Mouse (Mus musculus) kidney, postnatal 0 days (tissue): ENCODE results near the gene Fgf13. TPM values are rescaled to one million over a fixed set of nuclear protein-coding genes. Genes with fewer than 3 reads are reported as not detected.

Source experiments
- ATAC-seq: fragments of 200-750 bp; cut with Nextera tagmentation; replicated peaks from 2 replicates; pipeline ENCODE4 v1.8.0; 2017; ENCODE audit warnings: low read depth, moderate number of reproducible peaks, moderate TSS enrichment, moderate library complexity; ENCODE audit not compliant: low FRiP score
- DNase-seq: peaks from one replicate; pipeline ENCODE4 v3.0.0-alpha.2; 2016; ENCODE audit warnings: low spot score
- H3K27ac ChIP-seq: fragments of 300-500 bp; sonication (generic); 2 replicates; pipeline ENCODE4 v1.5.1; 2014; ENCODE audit warnings: mild to moderate bottlenecking
- H3K27me3 ChIP-seq: fragments of 300-500 bp; sonication (generic); 2 replicates; pipeline ENCODE4 v1.6.1; 2014; ENCODE audit warnings: low read length, mixed read lengths; ENCODE audit not compliant: insufficient read depth
- H3K36me3 ChIP-seq: fragments of 300-500 bp; sonication (generic); 2 replicates; pipeline ENCODE4 v1.6.1; 2014; ENCODE audit warnings: low read length, mixed read lengths; ENCODE audit not compliant: insufficient read depth
- H3K4me1 ChIP-seq: fragments of 300-500 bp; sonication (generic); replicated peaks from 2 replicates; pipeline ENCODE4 v1.6.1; 2014; ENCODE audit warnings: antibody characterized with exemption, low read length, mixed read lengths; ENCODE audit not compliant: insufficient read depth
- H3K4me2 ChIP-seq: fragments of 300-500 bp; sonication (generic); 2 replicates; pipeline ENCODE4 v1.6.1; 2014; ENCODE audit warnings: mild to moderate bottlenecking, low read length, moderate library complexity, mixed read lengths
- H3K4me3 ChIP-seq: fragments of 300-500 bp; sonication (generic); replicated peaks from 2 replicates; pipeline ENCODE4 v1.5.1; 2014; ENCODE audit warnings: low read depth, low read length
- H3K9ac ChIP-seq: fragments of 300-500 bp; sonication (generic); 2 replicates; pipeline ENCODE4 v1.6.1; 2014; ENCODE audit warnings: low read depth, low read length
- H3K9me3 ChIP-seq: fragments of 300-500 bp; sonication (generic); replicated peaks from 2 replicates; pipeline ENCODE4 v1.6.1; 2016; ENCODE audit warnings: low read length, inconsistent platforms, mixed read lengths
- CTCF ChIP-seq: IDR thresholded peaks from 2 replicates; pipeline ENCODE4 v1.5.1; 2016; ENCODE audit warnings: antibody characterized with exemption, low read depth, mild to moderate bottlenecking, moderate library complexity
- WGBS: fragments of 180-500 bp; shearing (Covaris S2); extraction: QIAGEN DNeasy Blood & Tissue Kit; methylation state at CpG from one replicate; pipeline ENCODE4 v1.1.7; 2014; 5-methylcytosine and 5-hydroxymethylcytosine counted together
- polyA plus RNA-seq: library from polyadenylated mRNA; unstranded; fragments of >200 nt; fragmentation: Nextera tagmentation; extraction: Ambion mirVana; gene quantifications from 2 replicates; pipeline ENCODE4 v1.2.1, GENCODE M21; 2015

The Fgf13 gene
- polyA plus RNA-seq, 1 experiment from 2014 or later, result 2.1 TPM

GRCm38 (mm10) chrX:59290916-59291411, 276.9 kb downstream of the Fgf13 start:
- WGBS, result 79% methylated on average over 3 of the region's 3 CpGs
- Histone ChIP-seq H3K4me1 (no peaks in the 10 kb centered on the region), H3K9me3 (no peaks in the 10 kb centered on the region), H3K36me3 (no peaks in the 10 kb centered on the region), H3K9ac (no peak overlapping the region), H3K4me3 (no peak overlapping the region), H3K27ac (no peak overlapping the region), H3K4me2 (no peak overlapping the region), H3K27me3 (no peaks in the 10 kb centered on the region)
- TF ChIP-seq CTCF, result no peak
- ATAC-seq (no peak), DNase-seq (no peak)

DNA sequence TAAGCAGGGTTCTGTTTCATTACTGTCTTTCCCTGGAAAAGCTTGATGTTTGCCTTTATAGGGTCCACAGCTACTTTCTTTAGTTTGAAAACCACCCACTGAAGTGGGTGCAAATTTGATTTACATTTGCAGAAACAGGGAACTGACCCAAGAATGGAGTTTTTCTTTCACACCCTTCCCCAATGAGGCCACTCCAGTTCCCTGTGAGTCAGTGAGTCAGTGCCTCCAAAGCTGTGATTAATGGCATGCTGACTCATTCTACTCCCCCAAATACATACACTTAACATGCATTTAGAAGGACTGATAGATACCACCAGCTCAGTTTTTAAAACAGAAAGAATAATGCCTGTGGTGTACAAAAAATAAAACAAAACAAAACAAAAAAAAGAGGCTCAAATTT, 316.3 kb downstream of the Fgf13 start:
- Histone ChIP-seq H3K4me2 (no peak overlapping the region), H3K27me3 (no peaks in the 10 kb centered on the region), H3K9ac (no peak overlapping the region), H3K4me1 (no peaks in the 10 kb centered on the region), H3K9me3 (no peaks in the 10 kb centered on the region), H3K27ac (no peak overlapping the region), H3K36me3 (no peaks in the 10 kb centered on the region), H3K4me3 (no peak overlapping the region)
- ATAC-seq (no peak), DNase-seq (no peak)
- TF ChIP-seq CTCF, result no peak

- no peaks in the 10 kb centered on the region for H3K27me3 ChIP-seq
- 76% methylated on average over 3 of the region's 3 CpGs for WGBS
- H3K36me3 ChIP-seq, result no peaks in the 10 kb centered on the region
- no peak overlapping the region for H3K9ac ChIP-seq
- no peak for ATAC-seq
- H3K4me1 ChIP-seq, result no peaks in the 10 kb centered on the region
- H3K4me2 ChIP-seq, result no peak overlapping the region
- TF ChIP-seq CTCF, result no peak
- H3K27ac ChIP-seq, result no peak overlapping the region
- no peak for DNase-seq
- H3K4me3 ChIP-seq, result no peak overlapping the region
- no peaks in the 10 kb centered on the region for H3K9me3 ChIP-seq
Measured at GRCm38 (mm10) chrX:59243752-59244151, 324.1 kb downstream of the Fgf13 start.

GRCm38 (mm10) chrX:59243176-59243575, 324.7 kb downstream of the Fgf13 start:
- no peak overlapping the region for H3K4me2 ChIP-seq
- no peaks in the 10 kb centered on the region for H3K27me3 ChIP-seq
- TF ChIP-seq CTCF, result no peak
- ATAC-seq, result no peak
- H3K36me3 ChIP-seq, result no peaks in the 10 kb centered on the region
- no peaks in the 10 kb centered on the region for H3K9me3 ChIP-seq
- no peaks in the 10 kb centered on the region for H3K4me1 ChIP-seq
- H3K27ac ChIP-seq, result no peak overlapping the region
- H3K9ac ChIP-seq, result no peak overlapping the region
- no peak for DNase-seq
- no peak overlapping the region for H3K4me3 ChIP-seq
- 86% methylated on average over 3 of the region's 3 CpGs for WGBS

GRCm38 (mm10) chrX:59241460-59241747, 326.5 kb downstream of the Fgf13 start:
- DNase-seq, result no peak
- ATAC-seq, result no peak

DNA sequence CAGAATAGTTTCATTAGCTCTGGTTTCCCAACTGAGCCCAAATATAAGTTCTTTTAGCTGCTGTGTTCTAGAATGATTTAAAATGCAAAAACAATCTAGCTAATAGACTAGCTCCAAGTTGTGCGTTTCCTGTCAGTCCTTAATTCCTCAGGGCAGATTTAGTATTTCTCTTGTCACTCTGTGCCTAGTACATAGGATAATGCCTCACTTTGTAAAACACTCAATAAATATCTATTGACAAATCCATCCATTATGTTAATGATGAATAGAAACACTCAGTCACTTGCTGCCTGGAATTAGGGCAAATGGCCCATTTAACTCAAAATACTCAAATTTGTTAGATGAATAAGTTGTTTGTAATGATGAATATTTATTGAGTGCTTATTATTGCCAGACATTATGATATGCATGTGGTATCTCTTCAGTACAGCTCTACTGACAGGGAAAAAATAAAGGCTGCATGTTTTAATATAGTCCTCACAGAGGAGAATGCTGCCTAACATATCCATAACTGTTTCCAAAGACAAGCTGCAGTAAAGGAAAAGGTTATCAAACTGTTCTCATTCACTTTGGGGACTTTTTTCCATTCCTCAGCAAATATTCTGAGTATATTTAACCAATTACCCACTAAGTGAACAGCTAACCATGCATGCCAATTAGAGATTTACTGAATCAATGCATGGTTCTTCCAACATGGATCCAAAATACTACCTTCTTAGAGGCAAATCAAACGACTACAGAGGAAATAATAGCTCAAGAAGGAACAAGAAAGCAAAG, 327.0 kb downstream of the Fgf13 start:
- ATAC-seq (no peak), DNase-seq (no peak)
- H3K4me3 ChIP-seq, result no peak overlapping the region
- no peak overlapping the region for H3K27ac ChIP-seq
- H3K27me3 ChIP-seq, result no peaks in the 10 kb centered on the region
- H3K9ac ChIP-seq, result no peak overlapping the region
- H3K36me3 ChIP-seq, result no peaks in the 10 kb centered on the region
- no peak overlapping the region for H3K4me2 ChIP-seq
- WGBS, result 42% methylated on average over 2 of the region's 2 CpGs
- H3K4me1 ChIP-seq, result no peaks in the 10 kb centered on the region
- TF ChIP-seq CTCF, result no peak
- H3K9me3 ChIP-seq, result no peaks in the 10 kb centered on the region

More at GRCm38 (mm10) chrX:59241460-59241747, 326.5 kb downstream of the Fgf13 start:
- Histone ChIP-seq H3K4me2 (no peak overlapping the region), H3K9me3 (no peaks in the 10 kb centered on the region), H3K4me3 (no peak overlapping the region), H3K36me3 (no peaks in the 10 kb centered on the region), H3K27me3 (no peaks in the 10 kb centered on the region), H3K27ac (no peak overlapping the region), H3K4me1 (no peaks in the 10 kb centered on the region), H3K9ac (no peak overlapping the region)
- no peak for TF ChIP-seq CTCF

GRCm38 (mm10) chrX:59220675-59221074, 347.2 kb downstream of the Fgf13 start:
- Histone ChIP-seq H3K4me3 (no peak overlapping the region), H3K27ac (no peak overlapping the region), H3K4me2 (no peak overlapping the region), H3K4me1 (no peaks in the 10 kb centered on the region), H3K9ac (no peak overlapping the region), H3K36me3 (no peaks in the 10 kb centered on the region), H3K27me3 (no peaks in the 10 kb centered on the region), H3K9me3 (no peaks in the 10 kb centered on the region)
- 68% methylated on average over 3 of the region's 3 CpGs for WGBS
- ATAC-seq, result no peak
- no peak for DNase-seq
- TF ChIP-seq CTCF, result no peak
